Mouse (Mus musculus) embryonic facial prominence, embryonic 11.5 days (tissue): ENCODE data around the gene Ntn3. TPM values are rescaled to one million over a fixed set of nuclear protein-coding genes. Genes with fewer than 3 reads are reported as not detected.

Experiments
- ATAC-seq: fragments of 200-750 bp; cut with Nextera tagmentation; replicated peaks from 2 replicates; pipeline ENCODE4 v1.8.0; 2017; ENCODE audit warnings: low read depth; ENCODE audit not compliant: insufficient number of reproducible peaks, low FRiP score, low TSS enrichment
- DNase-seq: peaks from one replicate; pipeline ENCODE4 v3.0.0-alpha.2; 2015; ENCODE audit warnings: low spot score
- H3K27ac ChIP-seq: fragments of 300-500 bp; sonication (generic); replicated peaks from 2 replicates; pipeline ENCODE4 v1.5.1; 2014; ENCODE audit warnings: mild to moderate bottlenecking, low read depth, low read length, control low read depth
- H3K27me3 ChIP-seq: fragments of 300-500 bp; sonication (generic); 2 replicates; pipeline ENCODE4 v1.6.1; 2014; ENCODE audit warnings: mild to moderate bottlenecking, low read length, moderate library complexity, mixed read lengths; ENCODE audit not compliant: control insufficient read depth, insufficient read depth
- H3K36me3 ChIP-seq: fragments of 300-500 bp; sonication (generic); replicated peaks from 2 replicates; pipeline ENCODE4 v1.6.1; 2014; ENCODE audit warnings: low read depth, mild to moderate bottlenecking, low read length, moderate library complexity, mixed read lengths; ENCODE audit not compliant: control insufficient read depth, insufficient read depth
- H3K4me1 ChIP-seq: fragments of 300-500 bp; sonication (generic); 2 replicates; pipeline ENCODE4 v1.6.1; 2014; ENCODE audit warnings: low read length, mixed read lengths; ENCODE audit not compliant: control insufficient read depth, insufficient read depth
- H3K4me2 ChIP-seq: fragments of 300-500 bp; sonication (generic); 2 replicates; pipeline ENCODE4 v1.6.1; 2014; ENCODE audit warnings: low read depth, mild to moderate bottlenecking, control low read depth, low read length, moderate library complexity
- H3K4me3 ChIP-seq: fragments of 300-500 bp; sonication (generic); 2 replicates; pipeline ENCODE4 v1.5.1; 2014; ENCODE audit warnings: low read depth, low read length, control low read depth
- H3K9ac ChIP-seq: fragments of 300-500 bp; sonication (generic); replicated peaks from 2 replicates; pipeline ENCODE4 v1.6.1; 2014; ENCODE audit warnings: mild to moderate bottlenecking, control low read depth, low read length
- H3K9me3 ChIP-seq: fragments of 300-500 bp; sonication (generic); replicated peaks from 2 replicates; pipeline ENCODE4 v1.6.1; 2016; ENCODE audit warnings: mild to moderate bottlenecking, low read length, inconsistent platforms, mixed read lengths; ENCODE audit not compliant: control insufficient read depth
- WGBS: fragments of 180-500 bp; shearing (Covaris S2); extraction: QIAGEN DNeasy Blood & Tissue Kit; methylation state at CpG from one replicate; pipeline ENCODE4 v1.1.7; 2014; 5-methylcytosine and 5-hydroxymethylcytosine counted together
- polyA plus RNA-seq: library from polyadenylated mRNA; unstranded; fragments of >200 nt; fragmentation: Nextera tagmentation; extraction: Ambion mirVana; gene quantifications from 2 replicates; pipeline ENCODE4 v1.2.1, GENCODE M21; 2014

Ntn3 gene
- polyA plus RNA-seq, 1 experiment from 2014 or later, result 6.2 TPM

DNA sequence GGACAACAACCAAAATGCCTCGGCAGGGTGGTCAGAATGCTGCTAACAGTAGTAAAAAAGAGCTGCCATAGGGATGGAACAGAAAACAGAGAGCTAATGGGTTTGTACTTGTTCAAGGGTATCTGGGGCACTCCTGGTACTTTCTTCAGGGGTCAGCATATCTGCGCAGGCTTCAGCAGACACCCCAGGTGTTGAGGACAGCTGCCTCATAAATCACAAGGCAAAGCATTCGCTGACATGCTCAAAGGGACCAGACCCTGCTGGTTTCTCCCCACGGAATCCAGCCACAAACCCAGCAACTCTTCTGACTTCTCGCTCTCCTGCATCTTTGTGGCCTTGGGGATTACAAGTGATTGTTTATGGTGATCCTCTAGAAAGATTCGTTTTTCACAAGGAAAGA, 13.3 kb upstream of the Ntn3 start:
- no peak overlapping the region for H3K9ac ChIP-seq
- H3K27me3 ChIP-seq, result no peaks in the 10 kb centered on the region
- H3K4me1 ChIP-seq, result peaks cover 2% of the 10 kb centered on the region
- H3K27ac ChIP-seq, result no peak overlapping the region
- no peak overlapping the region for H3K4me2 ChIP-seq
- peaks cover 11% of the 10 kb centered on the region for H3K36me3 ChIP-seq
- DNase-seq (no peak), ATAC-seq (no peak)
- no peaks in the 10 kb centered on the region for H3K9me3 ChIP-seq
- WGBS, result 80% methylated on average over 6 of the region's 6 CpGs
- no peak overlapping the region for H3K4me3 ChIP-seq

DNA sequence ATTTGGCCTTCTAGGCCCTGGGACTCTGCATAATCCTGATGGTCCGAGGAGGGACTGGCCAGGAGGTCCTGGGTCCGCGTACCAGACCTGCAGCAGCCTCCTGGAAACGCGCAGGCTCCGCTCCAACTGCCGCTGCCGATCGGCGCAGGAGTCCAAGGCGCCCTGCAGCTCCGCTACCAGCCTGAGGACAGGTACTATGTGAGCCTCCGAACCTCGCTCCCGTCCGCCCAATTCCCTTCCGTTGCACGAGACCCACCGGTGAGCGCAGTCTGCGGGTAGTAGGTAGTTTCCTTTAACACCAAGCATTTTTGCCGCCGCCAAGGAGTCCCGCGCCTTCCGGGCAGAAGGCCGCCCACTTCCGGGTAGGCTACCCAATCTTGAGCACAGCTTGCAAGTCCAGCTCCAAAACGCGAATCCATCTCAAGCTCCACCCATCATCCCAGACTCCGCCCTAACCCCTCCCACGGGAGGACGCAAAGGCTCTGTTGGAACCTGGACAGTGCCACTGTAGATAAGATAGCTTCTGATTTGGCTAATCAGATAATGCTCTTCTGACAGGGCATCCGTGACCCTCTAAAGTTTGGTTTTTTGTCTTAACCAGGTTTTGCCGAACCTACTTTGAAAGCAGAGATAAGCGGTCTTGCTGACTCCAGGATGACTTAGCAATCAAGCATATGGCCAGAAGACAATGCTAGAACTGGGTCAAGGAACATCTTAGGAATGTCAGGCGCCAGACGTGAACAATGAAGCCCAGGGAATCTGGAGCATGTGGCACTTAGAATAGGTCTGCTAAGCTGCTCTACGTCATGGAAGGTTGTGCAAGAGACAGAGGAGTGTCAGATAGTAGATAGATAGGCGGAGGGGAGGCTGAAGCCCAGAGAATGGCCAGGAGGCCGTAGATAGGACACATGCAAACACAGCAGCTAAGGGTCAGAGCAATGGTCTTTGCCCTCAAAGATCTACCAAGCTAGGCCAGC, 11.4 kb upstream of the Ntn3 start, which contains the start of gene Tedc2:
Gene Tedc2 (minus strand): TSS at position 417 of the 977 bp plus-strand sequence.
- Histone ChIP-seq H3K4me1 (peaks cover 2% of the 10 kb centered on the region), H3K4me2 (peak within 1 kb of the TSS; percentile 87), H3K27me3 (no peaks in the 10 kb centered on the region), H3K27ac (no peak within 1 kb of the TSS), H3K36me3 (peaks cover 17% of the 10 kb centered on the region), H3K9me3 (no peaks in the 10 kb centered on the region), H3K4me3 (peak within 1 kb of the TSS; percentile 79), H3K9ac (peak within 1 kb of the TSS; percentile 88)
- WGBS, result 6% methylated on average over 41 of the region's 41 CpGs
- DNase-seq, result peak; percentile 93
- peak; percentile 90 for ATAC-seq

DNA sequence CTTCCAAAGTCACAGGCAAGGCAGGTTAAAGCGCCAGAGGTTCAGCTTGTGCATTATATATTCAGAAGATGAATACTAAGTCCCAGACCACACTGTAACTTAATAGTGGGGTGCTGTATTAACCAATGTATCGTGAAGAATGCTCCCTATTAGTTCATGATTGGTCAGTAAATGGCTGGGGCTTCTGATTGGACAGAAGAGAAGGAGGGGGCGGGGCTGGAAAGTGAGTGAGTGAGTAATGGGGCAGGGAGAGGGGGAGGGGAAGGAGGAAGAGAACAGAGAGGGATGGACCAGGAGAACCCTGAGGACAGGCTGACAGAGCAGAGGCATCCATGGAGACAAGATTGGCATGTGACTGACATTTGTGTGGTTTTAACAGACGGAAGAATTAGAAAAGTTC, 7.5 kb upstream of the Ntn3 start:
- H3K4me3 ChIP-seq, result no peak overlapping the region
- no peaks in the 10 kb centered on the region for H3K27me3 ChIP-seq
- peaks cover 11% of the 10 kb centered on the region for H3K36me3 ChIP-seq
- no peak overlapping the region for H3K27ac ChIP-seq
- H3K9me3 ChIP-seq, result no peaks in the 10 kb centered on the region
- DNase-seq (no peak), ATAC-seq (no peak)
- WGBS, result 68% methylated on average over 4 of the region's 4 CpGs
- no peak overlapping the region for H3K4me2 ChIP-seq
- peaks cover 2% of the 10 kb centered on the region for H3K4me1 ChIP-seq
- no peak overlapping the region for H3K9ac ChIP-seq

DNA sequence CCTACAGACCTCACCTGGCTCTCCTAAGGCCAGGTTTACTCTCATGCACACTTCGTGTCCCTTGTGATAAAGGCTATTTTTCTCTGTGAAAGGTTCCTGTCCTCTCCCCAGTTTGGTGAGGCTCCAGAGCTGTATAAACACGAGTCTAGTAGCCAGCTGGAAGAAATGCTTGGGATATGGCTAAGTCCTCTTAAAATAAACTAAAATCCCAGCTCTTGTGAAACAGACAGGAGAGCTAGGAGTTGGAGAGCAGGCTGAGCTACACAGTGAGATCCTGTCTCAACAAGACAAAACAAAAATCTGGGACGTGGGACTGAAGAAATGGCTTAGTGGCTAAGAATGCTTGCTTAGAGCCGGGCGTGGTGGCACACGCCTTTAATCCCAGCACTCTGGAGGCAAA, 3.9 kb upstream of the Ntn3 start:
- no peaks in the 10 kb centered on the region for H3K9me3 ChIP-seq
- no peak overlapping the region for H3K27ac ChIP-seq
- peaks cover 19% of the 10 kb centered on the region for H3K4me1 ChIP-seq
- DNase-seq, result no peak
- H3K4me2 ChIP-seq, result no peak overlapping the region
- ATAC-seq, result no peak
- peaks cover 11% of the 10 kb centered on the region for H3K36me3 ChIP-seq
- H3K9ac ChIP-seq, result no peak overlapping the region
- 70% methylated on average over 6 of the region's 6 CpGs for WGBS
- no peaks in the 10 kb centered on the region; the same call in 1 of the 2 replicates for H3K27me3 ChIP-seq
- H3K4me3 ChIP-seq, result no peak overlapping the region

DNA sequence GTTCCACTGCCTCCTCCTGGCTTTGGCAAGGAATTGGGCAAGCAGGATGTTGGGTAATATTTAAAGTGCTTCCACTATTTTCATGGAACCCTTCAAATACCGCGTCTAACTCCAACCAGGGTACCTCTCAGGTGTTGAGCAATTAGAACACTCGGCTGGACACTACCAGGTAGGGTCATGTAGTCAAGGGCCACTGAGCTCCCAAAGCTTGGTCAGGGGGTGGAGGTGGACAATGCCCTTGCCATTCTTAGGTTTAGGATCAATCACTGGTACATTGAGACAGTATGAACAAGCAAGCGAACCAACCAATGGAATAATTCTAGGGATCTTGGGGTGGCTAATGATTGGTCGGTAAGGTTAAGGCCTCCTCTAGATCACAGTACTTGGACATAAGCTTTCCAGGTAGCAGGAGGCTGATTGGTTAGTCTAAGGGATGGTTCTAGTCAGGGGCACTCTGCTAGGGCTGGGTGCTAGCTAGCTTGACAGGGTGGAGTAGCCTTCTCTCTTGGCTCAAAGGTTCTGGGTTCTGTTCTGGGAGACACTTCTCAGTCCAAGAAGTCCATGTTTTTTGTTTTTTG, 3.2 kb upstream of the Ntn3 start:
- no peak overlapping the region for H3K9ac ChIP-seq
- H3K4me2 ChIP-seq, result peak overlapping the region; percentile 99
- no peaks in the 10 kb centered on the region for H3K9me3 ChIP-seq
- H3K36me3 ChIP-seq, result peaks cover 9% of the 10 kb centered on the region
- ATAC-seq (no peak), DNase-seq (no peak)
- no peaks in the 10 kb centered on the region; the same call in 1 of the 2 replicates for H3K27me3 ChIP-seq
- H3K27ac ChIP-seq, result no peak overlapping the region
- peak overlapping the region; percentile 48 for H3K4me3 ChIP-seq
- H3K4me1 ChIP-seq, result peaks cover 23% of the 10 kb centered on the region
- WGBS, result 25% methylated on average over 5 of the region's 5 CpGs

DNA sequence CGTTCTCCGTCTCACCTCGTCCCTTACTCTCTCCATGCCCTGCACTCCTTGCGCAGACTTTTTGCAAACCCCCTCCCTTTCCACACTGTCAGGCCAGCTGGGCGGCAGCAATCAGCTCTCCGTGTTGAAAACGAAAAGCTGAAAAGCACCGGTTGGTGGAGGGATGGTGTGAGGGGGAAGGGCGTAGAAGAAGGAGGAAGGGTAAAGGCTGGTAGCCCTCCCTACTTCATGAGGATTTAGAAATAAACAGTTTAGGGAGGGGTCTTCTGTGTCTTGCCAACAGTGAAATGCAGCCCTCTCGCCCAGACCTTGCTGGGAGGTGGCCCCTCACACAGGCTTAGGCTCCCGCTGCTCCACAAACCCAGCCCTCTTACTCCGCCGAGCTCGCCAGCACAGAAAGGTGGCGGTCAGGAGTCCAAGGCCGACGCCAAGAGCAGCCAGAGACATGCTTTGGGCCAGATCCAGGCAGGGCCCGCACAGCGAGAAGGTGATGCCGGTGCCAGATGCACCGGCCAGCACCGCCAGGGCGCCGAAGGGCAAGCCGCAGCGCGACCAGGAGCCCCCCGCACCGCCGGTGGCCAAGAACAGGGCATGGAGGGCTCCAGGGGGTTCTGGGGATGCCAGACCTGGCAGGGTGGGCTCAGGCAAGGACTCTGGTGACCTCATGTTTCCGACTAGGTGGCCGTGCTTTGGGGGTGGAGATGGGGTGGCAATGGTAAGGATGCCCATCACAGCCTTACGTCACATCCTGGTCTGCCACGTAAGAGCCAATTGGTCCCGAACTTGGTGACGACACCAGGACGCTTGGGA, 2.5 kb upstream of the Ntn3 start:
- peaks cover 8% of the 10 kb centered on the region for H3K36me3 ChIP-seq
- H3K9ac ChIP-seq, result peak overlapping the region; percentile 84
- peak overlapping the region; percentile 99 for H3K4me2 ChIP-seq
- peak overlapping the region; percentile 86 for H3K27ac ChIP-seq
- DNase-seq, result peak; percentile 89
- H3K4me3 ChIP-seq, result peak overlapping the region; percentile 48
- H3K27me3 ChIP-seq, result no peaks in the 10 kb centered on the region; the same call in 1 of the 2 replicates
- no peaks in the 10 kb centered on the region for H3K9me3 ChIP-seq
- 0 out of 2 replicates have a peak, but pooled peaks have one; percentile 1 for ATAC-seq
- H3K4me1 ChIP-seq, result peaks cover 26% of the 10 kb centered on the region
- WGBS, result 2% methylated on average over 37 of the region's 37 CpGs

DNA sequence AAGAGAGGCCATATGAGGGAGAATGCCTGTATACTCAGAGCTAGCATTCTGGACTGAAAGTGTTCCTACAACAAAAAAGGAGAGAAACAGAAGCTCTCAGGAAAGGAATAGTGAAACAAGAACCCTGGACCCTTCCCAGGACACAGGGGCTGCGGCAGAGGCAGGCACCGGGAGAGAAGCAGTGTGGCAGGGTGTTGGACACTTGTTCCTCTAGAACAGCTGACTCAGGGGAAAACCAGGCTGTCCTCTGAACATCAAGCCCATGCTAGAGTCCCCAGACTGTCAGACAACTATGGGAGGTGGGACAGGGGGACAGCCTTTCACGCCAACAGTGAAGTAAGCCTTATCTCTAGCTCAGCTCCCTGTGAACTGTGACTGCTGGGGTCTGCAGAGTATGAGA, 1.3 kb upstream of the Ntn3 start:
- Histone ChIP-seq H3K27me3 (no peaks in the 10 kb centered on the region; the same call in 1 of the 2 replicates), H3K36me3 (peaks cover 3% of the 10 kb centered on the region), H3K4me2 (no peak overlapping the region; the same call in 1 of the 2 replicates), H3K27ac (peak overlapping the region; percentile 88; the same call in 1 of the 2 replicates), H3K9me3 (no peaks in the 10 kb centered on the region), H3K4me3 (no peak overlapping the region), H3K9ac (no peak overlapping the region; the same call in 1 of the 2 replicates), H3K4me1 (peaks cover 33% of the 10 kb centered on the region)
- no peak for ATAC-seq
- no peak for DNase-seq
- 80% methylated on average over 3 of the region's 3 CpGs for WGBS
